Mouse (Mus musculus) embryo, embryonic 10 days (tissue): ENCODE measurements at regions not wholly inside any gene's neighbourhood (a gene's known extent, or its start where the extent isn't known, plus 50 kb on each side); places are given as distances from the start of the nearest gene placed in this dataset.

ENCODE experiments used
- DNase-seq: peaks from one replicate; pipeline ENCODE4 v3.0.0-alpha.2; 2015; ENCODE audit warnings: low spot score

- DNase-seq, result peak; percentile 39
Measured at GRCm38 (mm10) chr3:120748513-120748912, 423.0 kb downstream of the Rwdd3 start.

- DNase-seq, result no peak
Measured at GRCm38 (mm10) chr3:120747678-120748077, 423.8 kb downstream of the Rwdd3 start.

- no peak for DNase-seq
Measured at GRCm38 (mm10) chr3:120733332-120733731, 438.2 kb downstream of the Rwdd3 start.

- DNase-seq, result no peak
Measured at GRCm38 (mm10) chr3:120732391-120732790, 439.1 kb downstream of the Rwdd3 start.

GRCm38 (mm10) chr3:120731287-120731686 lies 440.2 kb downstream of the Rwdd3 start:
- no peak for DNase-seq

GRCm38 (mm10) chr3:120730225-120730624 lies 441.3 kb downstream of the Rwdd3 start:
- no peak for DNase-seq

- DNase-seq, result peak; percentile 21
Measured at GRCm38 (mm10) chr3:120729671-120730070, 441.8 kb downstream of the Rwdd3 start.

- DNase-seq, result no peak
Measured at GRCm38 (mm10) chr3:120685227-120685626, 486.3 kb downstream of the Rwdd3 start.

GRCm38 (mm10) chr3:120675906-120676305 lies 495.6 kb downstream of the Rwdd3 start:
- DNase-seq, result no peak

- DNase-seq, result no peak
Measured at GRCm38 (mm10) chr3:120668654-120669053, 502.8 kb downstream of the Rwdd3 start.

GRCm38 (mm10) chr3:120662521-120662920 lies 509.0 kb downstream of the Rwdd3 start:
- DNase-seq, result no peak

GRCm38 (mm10) chr3:120660776-120661175 lies 510.7 kb downstream of the Rwdd3 start:
- no peak for DNase-seq

GRCm38 (mm10) chr3:120649047-120649868 lies 522.2 kb downstream of the Rwdd3 start:
- DNase-seq, result peak; percentile 4

- no peak for DNase-seq
Measured at GRCm38 (mm10) chr3:120648391-120648790, 523.1 kb downstream of the Rwdd3 start.

GRCm38 (mm10) chr3:120636669-120637305 lies 534.7 kb downstream of the Rwdd3 start:
- DNase-seq, result no peak

- no peak for DNase-seq
Measured at GRCm38 (mm10) chr3:120618358-120618757, 553.1 kb downstream of the Rwdd3 start.

- DNase-seq, result no peak
Measured at GRCm38 (mm10) chr3:120594226-120594625, 577.3 kb downstream of the Rwdd3 start.

GRCm38 (mm10) chr3:120591183-120591582 lies 580.3 kb downstream of the Rwdd3 start:
- DNase-seq, result no peak

- DNase-seq, result peak; percentile 5
Measured at GRCm38 (mm10) chr3:120570806-120571425, 600.6 kb downstream of the Rwdd3 start.

GRCm38 (mm10) chr3:120541556-120542476 lies 629.7 kb downstream of the Rwdd3 start:
- DNase-seq, result peak; percentile 19

GRCm38 (mm10) chr3:120533901-120534300 lies 637.6 kb downstream of the Rwdd3 start:
- no peak for DNase-seq
